Mouse (Mus musculus) lung, postnatal 4 days (tissue): ENCODE data around the gene Sgk2.
"Not testable (repeated sequence)": the region's sequence is repeated elsewhere in the genome, so short reads cannot be mapped to it uniquely, and the experiment has no call there.

Experiments used
- DNase-seq, 2 experiments: peaks; one replicate each; pipeline ENCODE4 v3.0.0; 2021

The Sgk2 gene

DNA sequence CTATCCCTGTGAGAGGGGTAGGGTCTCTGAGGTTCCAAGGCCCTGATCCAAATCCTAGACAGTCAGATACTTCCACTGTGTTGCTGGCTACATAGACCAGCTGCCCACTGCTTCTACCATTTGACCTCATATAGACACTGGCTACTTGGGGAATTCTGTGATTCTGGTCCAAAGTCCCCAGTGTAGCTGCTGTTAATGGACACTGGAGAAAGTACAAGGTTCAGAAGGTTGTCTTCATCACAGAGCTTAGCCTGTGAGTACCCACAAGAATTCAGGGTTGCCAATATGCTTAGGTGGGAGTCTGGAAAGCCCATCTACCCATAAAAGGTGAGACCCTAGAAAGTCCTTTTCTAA lies 4.9 kb downstream of the Sgk2 start:
- no peak for DNase-seq

DNA sequence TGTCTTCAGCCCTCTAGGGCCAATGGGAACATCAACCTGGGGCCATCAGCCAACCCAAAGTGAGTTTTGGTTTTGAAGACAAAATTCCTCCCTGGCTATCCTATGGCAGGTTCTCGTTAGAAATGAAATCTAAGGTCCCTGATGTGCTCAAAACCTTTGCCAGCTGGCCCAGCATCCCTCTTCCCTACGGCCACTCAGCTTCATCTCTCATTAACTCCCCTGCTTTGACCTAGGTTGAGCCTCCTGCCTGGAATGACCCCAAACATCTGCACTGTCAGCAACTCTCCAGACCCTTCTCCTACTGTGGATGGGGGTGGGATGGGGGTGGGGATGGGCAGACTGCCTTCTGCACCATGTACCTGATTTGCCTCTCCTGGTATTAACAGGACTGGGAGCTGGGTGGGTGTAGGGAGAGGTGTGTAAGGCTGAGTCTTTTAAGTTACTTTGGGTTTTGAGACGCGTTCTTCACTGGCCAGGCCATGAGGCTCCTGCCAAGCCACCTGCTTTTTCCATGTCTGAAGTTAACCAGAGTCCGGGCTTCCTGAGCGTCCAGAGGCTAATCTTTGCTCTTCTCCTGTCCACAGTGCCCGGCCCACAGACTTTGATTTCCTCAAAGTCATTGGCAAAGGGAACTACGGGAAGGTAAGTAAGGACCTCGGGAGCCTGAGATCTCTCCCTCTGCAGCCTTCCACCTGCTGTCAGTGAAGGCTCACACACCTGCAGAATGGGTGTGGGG lies 6.9 kb downstream of the Sgk2 start:
- no peak for DNase-seq

DNA sequence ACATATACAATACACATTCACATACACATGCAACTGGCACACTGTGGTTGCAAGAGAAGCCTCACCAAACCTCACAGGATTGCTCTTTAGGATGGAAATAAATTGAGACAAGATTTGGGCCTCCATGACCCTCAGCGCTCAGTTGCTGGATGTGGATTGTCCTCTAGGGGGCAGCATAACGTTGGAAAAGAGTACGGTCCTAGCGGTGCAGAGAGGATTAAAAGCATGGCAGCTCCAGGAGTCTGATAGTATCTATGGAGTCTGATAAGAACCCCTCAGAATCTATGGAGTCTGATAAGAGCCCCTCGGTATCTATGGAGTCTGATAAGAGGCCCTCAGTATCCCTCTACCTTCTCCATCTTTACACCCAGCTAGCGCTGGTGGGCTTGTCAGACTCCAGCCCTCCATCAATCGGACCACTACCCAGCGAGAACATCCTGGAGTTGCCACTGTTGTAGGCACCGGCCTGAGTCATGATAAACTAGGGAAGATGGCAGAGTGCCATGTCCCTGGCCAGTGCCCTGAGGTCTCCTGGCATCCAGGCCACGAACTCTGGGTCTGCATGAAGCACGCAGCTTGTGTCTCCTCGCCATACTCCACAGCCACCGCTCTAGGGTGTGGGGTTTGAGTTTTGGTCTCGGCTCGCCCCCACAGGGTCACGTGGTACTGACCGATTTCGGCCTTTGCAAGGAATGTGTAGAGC lies 11.5 kb downstream of the Sgk2 start:
- DNase-seq = peak; percentile 47 to 77

DNA sequence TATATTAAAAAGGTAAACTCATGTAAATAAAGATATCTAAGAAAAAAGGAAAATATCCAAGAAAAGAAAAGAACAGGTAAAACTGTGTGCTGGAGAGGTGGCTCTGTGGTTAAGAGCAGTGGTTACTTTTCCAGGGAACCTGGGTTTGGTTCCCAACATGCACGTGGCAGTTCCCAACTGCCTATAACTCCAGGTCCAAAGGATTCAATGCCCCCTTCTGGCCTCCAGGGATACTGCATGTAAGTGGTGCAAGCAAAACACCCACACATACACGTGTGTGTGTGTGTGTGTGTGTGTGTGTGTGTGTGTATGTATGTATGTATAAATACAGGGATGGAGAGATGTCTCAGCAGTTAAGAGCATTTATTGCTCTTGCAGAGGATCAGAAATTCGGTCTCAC lies 12.6 kb downstream of the Sgk2 start:
- peak in 1 of 2 experiments; percentile 56 for DNase-seq

DNA sequence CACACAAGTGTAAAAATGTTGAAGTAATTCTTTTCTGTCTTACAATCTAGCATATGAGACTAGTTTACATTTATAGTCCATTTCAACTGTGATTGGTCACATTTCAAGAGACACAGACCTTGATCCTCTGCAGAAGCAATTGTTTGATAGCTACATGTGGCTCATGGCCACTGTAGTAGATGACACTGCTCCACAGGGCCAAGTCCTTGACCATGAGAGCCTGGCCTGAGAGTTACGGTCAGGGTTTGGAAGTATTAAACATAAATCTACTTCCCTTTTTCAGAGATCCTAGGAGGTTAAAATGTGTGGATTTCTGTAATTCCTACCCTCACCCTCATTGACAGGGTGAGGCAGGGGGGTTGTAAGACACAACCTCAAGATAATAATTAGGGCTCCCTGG lies 13.9 kb downstream of the Sgk2 start:
- no peak for DNase-seq

DNA sequence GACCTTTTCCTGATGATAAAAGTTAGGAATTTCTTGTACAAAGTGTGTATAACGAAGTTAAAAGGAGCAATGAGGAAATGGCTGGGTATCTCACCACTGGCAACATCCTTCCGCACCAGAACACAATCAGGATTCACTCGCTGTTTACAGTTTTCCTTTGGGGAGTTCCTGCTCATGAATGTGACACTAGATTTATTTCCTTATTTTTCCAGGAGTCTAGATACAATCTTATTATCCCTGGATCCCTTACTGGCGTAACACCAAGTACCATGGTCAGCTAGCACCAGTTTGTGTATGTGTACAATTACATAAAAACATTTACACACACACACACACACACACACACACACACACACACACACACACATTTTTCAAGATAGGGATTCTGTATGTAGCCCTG lies 20.2 kb downstream of the Sgk2 start:
- DNase-seq = peak in 1 of 2 experiments; percentile 6

DNA sequence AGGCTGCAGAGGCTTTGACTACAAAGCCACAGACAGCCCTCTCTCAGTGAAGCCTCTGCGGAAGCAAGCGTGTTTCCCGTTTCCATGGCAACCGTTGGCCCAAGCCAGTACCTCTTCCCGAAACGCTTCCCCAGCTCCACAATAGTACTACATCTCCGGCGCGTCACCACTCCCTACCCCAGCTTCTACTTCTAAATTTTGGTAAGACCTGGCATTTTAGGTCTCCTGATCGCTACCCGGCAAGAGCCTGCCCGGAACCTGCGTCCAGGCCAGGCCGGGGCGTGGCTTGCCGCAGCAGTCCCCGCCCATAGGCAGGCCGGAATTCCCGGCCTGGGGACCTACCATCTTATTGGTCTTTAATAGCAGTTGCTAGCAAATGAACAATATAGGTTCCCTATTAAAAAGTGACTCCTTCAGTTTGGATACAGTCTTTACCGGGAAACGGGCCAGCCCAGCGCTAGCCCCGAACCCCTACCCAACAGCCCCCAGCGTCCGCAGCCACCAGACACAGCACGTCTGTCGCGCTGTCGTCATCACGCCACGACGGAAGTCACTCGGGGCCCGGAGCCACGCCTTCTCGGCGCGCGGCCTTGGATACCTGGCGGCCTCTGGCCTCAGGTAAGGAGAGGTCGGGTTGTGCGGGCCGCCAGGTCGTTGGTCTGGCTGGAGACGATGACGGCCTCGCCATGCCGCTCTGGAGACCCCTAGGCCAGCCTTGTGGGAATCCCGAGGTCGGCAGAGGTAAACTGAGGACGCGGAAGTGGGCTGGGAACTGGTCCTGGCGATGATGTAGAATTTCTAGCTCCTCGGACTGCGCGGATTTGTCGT lies 30.0 kb downstream of the Sgk2 start, which contains the start of gene Ift52:
Ift52 (plus strand) TSS at position 439 of the 828 bp plus-strand sequence.
- DNase-seq = peak; percentile 93

DNA sequence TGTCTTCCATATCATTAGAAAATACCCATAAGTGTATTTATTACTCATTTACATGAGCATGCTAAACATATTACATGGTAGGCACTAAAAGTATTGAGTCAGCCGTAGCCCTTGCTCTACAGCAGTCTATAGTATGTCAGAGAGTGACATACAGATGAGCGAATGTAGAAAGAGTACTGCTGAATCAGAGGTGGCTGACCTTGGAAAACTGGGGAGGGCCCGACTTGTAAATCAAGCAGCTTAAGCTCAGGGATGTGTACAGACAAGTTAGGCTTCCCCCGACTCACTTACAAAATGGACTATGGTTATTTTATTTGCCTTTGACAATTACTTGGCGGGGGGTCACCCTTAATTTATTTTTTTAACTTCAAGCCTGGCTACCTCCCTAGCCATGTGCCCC lies 44.2 kb downstream of the Sgk2 start:
- no peak for DNase-seq

DNA sequence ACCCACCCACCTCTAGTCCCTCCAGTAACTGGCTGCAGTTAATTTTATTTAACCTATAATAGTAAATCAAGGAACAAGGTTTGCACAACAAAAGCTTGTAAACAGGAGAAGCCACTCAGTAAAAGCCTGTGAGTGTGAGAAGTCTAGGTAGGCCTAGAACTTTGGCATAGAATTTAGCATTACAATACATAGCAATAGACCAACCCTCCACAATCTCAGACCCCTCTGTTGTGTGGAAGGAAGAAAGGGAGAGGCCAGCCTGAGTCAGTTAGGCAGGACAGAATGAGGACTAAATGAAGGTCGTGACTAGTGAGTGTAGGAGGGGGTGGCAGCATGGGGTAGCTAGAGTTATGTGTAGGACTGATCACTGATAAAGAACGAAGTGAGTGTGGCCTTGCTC lies 44.6 kb downstream of the Sgk2 start:
- DNase-seq = no peak

DNA sequence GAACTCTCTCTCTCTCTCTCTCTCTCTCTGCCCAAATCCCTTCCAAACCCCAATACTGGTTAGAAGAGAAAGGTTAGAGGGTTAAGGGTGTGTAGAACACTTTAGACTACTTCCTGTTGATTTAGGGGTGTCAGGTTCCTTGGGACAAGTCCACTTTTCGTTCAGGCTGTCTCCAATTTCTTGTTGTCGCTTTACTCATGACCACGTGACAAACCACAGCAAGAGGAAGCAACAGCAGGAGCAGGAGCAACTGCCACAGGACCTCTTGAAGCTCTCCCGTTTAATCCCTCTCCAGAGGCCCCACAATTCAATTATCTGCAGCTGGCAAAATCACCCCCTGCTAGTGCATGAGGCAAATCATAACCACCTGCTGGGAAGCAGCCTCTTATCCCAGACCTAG lies 45.5 kb downstream of the Sgk2 start:
- no peak for DNase-seq

DNA sequence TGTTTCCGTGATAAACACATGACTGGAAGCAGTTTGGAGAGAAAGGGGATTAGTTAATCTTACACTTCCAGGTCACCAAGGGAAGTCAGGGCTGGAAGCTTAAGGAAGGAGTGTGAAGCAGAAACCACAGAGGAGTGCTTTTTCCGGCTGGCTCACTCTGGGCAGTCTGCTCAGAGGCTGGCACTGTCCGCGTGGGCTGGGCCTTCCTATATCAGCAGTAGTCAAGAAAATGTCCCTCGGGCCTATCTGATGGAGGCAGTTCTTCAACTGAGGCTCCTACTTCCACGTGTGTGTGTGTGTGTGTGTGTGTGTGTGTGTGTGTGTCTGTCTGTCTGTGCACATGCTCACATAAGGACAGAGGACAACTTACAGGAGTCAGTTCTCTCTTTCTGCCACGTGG lies 52.8 kb downstream of the Sgk2 start:
- DNase-seq = no peak

DNA sequence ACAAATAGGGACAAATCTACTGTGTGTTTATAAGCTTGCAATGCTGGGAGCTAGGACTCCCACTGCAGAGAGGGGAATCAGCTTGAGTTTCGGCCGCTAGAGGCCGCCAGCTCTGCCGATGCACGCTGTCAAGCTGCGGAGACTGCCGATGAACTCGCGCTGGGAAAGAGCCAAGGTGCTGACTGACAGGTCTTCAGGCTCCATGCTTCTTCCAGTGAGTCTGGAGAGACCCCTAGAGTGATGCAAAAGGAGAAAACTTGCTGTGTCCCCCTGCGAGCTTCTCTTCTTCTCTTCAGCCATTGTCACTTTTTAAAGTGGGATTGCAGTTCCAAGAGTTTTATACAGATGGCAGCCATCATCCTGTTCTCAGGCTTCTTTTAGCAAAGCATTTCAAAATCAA lies 61.0 kb downstream of the Sgk2 start:
- DNase-seq = peak; percentile 82

DNA sequence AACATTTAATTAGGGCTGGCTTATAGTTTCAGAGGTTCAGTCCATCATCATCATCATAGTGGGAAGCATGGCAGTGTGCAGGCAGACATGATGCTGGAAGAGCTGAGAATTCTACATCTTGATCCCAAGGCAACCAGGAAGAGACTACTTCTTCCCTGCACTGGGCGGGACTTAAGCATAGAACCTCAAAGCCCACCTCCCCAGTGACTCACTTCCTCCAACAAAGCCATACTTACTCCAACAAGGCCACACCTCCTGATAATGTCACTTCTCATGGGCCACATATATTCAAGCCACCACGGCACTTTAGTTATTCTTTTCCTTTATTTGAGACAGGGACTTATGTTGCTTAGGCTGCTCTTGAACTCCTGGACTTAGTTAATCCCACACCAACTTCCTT lies 62.0 kb downstream of the Sgk2 start:
- DNase-seq = no peak

DNA sequence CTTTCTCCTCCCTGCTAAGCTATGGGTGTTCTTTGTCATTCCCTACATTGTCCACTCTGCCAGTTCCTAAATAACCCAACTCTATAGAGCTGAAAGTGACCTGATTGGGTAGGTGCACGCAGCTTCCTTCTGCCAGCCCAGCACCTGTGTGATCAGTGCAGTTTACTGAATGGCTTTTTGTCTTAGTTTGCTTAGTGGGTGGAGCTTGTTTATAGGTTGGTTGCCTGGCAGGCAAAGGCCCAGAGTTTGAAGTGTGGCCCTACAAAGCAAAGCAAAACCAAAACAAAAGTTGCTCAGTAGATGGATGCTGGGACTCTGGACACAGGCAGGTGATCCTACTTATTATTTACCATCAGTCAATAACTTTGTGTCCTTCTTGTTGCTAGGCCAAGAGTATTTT lies 64.6 kb downstream of the Sgk2 start:
- DNase-seq = no peak

DNA sequence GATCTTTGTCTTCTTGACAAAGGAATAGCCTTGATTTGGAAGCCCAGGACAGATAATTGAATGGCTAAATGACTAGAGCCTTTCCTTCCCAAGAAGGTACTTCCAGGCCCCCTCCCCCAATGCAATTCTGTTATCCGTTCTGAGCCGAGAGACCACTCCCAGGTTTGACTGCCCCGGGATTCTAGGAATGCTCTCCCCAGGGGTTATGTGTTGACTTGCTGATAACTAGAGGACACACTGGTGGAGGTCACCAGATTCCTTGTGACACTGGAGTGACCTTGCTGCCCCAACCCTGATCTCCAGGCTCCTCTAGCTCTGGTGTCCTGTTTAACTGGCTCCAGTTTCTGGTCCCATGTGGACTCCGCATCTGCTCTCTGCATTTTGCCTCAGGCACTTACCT lies 65.0 kb downstream of the Sgk2 start:
- no peak for DNase-seq

DNA sequence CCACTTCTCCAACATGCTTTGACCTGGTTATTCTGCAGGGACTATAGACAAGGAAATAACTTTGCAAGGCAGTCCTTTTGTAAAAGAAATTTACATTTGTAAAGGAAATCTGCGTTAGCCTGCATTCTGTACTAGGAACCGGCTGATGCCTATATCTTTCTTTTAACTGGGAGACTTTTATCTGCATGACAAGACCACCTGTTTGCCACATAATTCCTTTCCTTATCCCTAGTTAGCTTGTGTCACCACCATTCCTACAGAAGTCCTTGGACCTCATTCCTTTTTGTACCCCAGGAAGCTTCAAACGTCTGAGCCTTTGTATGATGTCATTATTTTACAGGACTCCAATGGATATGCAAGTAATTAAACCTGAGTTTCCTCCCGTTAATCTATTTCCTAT lies 65.7 kb downstream of the Sgk2 start:
- no peak for DNase-seq

DNA sequence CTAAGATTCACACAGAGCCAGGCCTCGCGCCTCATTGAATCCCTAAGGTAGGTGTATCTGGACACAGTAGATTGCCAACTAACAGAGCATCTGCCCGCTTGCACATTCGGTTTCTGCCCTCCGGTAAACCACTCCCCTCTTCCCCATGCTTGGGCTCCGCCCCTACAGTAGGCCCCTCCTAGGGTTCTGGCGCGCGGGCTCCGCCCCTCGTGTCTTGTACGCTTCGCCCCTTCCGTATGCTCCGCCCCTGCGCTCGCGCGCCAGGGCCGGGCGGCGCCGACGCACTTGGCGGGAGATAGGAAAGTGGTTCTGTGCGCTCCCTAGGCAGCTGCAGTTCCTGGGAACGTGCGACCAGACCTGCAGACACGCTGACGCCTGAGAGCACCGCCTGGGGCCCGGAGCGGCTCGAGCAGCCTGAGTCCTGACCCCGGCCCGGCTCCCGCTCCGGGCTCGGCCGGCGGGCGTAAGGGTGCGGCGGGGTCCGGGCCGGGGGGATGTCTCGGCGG lies 67.3 kb downstream of the Sgk2 start, which contains the start of gene Mybl2:
Mybl2 (plus strand) TSS at position 353 of the 506 bp plus-strand sequence.
- DNase-seq = peak; percentile 95 to 96

DNA sequence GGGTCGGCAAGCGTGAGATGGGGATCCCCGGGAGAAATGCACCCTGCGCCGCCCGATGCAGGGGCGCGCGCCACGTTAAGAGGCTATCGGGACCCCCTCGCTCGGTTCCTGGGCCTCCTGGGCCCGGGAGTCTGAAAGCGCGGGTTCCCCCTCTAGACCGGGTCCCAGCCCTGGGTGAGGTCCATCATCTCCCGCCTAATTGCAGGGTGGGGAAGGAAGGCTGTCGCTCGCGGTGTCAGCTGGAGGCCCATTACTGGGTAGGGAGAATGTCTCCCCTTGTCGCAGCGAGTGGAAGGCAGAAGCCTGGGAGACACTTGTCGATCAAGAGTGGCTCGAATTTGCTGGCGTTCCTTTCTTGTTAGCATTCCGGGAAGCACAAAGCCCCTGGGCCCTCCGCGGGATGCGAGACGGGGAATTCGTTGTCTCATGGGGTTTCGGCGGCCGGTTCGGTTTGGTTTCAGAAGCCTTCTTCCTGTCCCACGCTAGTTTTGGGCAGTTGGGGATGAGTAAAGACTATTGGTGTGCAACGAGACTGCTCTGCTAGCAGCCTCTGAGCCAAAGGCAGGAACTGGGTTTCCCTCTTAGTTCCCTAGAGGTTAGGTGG lies 67.9 kb downstream of the Sgk2 start:
- DNase-seq = peak in 1 of 2 experiments; percentile 18

DNA sequence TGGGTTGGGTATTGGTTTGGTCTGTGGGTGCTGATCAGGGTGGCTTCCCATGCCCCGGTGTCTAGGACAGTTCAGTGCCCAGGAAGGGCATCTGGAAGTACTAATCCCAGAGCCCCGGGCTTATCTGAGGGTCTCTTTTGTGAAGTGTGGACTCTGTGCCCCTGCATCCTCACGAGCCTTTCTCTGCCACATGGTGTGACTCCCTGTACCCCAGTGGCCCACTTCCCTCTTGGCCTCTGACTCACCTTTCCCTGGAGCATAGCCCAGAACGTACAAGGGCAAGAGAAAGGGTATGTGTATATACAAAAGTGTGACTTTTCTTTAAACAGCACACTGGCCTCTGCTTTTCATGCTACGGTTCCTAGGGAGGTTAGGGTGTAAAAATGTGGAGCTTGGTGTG lies 68.6 kb downstream of the Sgk2 start:
- DNase-seq = no peak

DNA sequence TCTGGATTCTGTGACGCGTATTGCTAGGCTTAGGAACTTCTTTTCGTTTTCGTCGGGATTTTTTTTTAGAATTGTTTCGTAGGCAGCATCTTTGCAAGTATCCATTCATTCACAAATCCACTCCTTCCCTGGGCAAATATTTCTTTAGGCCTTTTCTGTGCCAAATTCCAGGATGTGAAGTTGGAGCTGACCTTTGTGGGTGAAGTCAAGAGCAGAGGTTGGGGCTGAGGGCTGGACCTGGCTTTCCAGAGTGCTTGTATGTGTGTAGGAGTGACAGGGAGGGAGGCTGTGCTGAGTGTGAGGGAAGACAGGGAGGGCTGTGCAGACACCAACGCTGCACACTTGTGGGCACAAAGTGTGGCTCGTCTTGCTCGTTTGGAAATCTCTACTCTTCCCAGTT lies 69.5 kb downstream of the Sgk2 start:
- peak; percentile 10 to 35 for DNase-seq

DNA sequence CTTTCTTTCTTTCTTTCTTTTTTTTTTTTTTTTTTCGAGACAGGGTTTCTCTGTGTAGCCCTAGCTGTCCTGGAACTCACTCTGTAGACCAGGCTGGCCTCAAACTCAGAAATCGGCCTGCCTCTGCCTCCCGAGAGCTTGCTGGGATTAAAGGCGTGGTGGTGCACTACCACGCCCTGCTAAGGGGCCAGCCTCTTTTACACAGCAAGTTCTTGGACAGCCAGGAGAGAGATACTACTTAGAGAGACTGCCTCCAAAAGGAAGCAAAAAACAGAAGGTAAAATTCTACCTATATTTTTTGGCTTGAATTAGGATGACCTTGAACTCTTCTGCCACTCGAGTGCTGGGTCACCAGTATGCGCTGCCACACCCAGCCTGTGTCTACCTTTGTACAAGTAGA lies 71.9 kb downstream of the Sgk2 start:
- DNase-seq = not testable (repeated sequence)

DNA sequence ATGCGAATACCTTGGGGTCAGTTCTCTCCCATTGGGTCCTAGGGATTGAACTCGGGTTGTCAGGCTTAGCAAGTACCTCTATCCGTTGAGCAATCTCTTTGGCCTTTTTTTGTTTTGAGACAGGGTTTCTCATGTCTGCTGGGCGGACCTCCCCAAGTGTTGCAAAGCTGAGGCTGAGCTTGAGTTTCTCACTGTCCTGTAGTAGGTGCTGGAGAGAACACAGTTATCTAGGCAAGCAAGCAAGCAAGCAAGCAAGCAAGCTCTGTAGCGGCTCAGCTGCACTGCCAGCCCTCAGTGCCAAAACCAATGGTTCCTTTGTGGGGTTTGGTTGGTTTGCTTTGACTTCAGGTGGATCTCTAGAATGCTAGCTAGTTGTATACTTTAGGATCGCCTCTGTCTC lies 73.5 kb downstream of the Sgk2 start:
- no peak for DNase-seq
